Mouse (Mus musculus) lung, adult 2 months (tissue): ENCODE results near the gene Hsd17b6.

Experiments
- CTCF ChIP-seq: fragments of 200-500 bp; IDR thresholded peaks from 2 replicates; pipeline ENCODE4 v1.5.1; 2011; ENCODE audit warnings: mild to moderate bottlenecking, low read length, control low read depth; ENCODE audit not compliant: insufficient read depth
- POLR2A ChIP-seq: fragments of 200-500 bp; IDR thresholded peaks from 2 replicates; pipeline ENCODE4 v1.6.1; 2011; ENCODE audit warnings: low read depth, mild to moderate bottlenecking, control low read depth, low read length, borderline replicate concordance; ENCODE audit errors: extremely low read depth

DNA sequence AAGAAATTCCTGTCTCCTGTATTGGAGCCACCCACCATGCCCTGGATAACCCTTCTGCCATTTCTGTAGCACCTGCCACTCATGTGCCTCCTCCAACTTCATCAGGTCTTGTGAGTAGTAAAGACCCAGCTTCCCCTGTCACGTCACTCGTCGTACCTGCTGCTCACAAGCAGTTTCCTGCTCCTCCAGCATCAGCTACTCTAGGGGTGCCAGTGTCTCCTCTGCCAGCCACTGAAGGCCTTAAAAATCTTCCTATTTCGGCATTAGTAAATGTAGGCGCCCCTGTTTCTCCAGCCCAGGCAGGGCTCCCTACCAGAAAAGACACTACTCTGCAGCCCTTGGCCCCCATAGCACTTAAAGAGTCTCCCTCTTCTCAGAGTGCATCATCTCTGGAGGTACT, 32.9 kb upstream of the Hsd17b6 start:
- TF ChIP-seq CTCF (no peak), POLR2A (no peak)
